Mouse (Mus musculus): ENCODE results near the gene Akap12.

Akap12 gene

DNA sequence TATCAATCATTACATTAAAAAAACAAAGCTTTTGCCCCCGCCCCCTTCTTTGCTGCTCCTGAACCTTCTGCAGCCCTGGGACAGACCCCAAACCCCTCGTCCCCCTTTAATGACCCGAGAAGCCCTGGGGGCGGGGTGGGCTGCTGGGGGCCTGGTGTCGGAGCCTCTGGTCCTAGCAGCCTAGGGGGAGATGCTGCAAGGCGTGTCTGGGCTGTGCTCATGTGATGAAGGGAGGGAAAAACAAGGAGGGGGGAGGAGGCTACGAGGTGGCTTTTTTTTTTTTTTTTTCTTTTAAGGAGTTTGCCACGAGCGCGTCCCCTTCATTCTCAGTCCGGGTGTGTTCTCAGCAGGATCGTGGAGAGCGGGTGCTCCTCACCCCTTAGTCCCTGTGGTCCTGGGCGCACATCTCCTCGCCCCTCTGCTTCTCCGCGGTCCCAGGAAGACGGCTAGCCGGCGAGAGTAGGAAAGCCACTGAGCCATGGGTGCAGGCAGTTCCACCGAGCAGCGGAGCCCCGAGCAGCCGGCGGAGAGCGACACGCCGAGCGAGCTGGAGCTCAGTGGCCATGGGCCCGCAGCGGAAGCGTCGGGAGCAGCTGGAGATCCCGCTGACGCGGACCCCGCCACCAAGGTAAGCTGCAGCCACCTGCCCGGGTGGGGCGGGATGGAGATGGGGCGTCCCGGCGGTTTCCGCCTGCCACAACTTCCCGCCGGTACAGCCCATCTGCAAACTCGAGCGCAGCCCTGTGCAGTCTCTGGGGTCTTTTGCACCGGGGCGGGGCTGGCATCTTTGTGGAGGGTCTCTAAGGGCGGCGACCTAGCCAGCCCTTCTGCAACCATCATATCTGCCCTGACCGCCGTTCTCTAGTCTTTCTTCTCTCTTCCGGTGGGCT is at the start of gene Akap12:
Gene Akap12 (plus strand): TSS at position 340 of the 890 bp plus-strand sequence.
- DNase-seq (ENCODE audit: low read depth, low spot score): no peak

DNA sequence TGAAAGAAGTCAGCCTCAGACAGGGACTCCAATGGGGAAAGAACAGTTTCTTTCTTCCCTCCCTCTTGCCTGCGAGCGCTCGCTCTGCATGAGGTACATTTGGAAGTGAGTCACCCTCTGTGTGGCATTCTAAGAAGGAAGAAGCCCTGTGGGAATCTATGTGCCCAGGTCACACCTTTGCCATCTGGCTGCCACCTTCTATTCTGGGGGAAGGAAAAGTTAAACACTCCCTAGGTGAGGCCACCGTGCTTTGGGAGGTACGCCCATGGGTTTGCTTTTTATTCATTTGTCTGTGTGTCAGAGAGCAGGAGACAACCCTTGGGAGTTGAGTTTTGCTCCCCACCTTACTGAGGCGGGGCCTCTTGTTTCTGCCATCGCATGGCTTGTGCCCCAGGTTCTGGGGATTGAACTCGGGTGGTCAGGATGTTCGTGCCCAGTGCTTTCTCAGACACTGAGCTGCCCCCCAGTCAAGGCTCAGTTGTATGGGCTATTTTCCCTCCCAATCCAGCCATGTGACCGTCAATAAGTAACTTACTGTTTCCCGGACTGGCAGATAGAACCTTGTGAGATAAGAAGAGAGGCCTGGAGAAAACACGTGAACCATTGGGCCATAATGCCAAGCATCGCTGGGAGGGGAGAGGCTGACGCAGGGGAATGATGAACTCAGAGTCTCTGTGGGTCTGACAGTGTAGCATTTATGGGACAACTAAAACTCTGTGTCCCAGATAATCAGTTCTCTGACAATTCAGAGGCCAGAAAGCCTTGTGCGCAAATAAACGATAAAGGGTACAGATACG is 35.4 kb upstream of the Akap12 start:
- DNase-seq (ENCODE audit: low read depth, low spot score): no peak

DNA sequence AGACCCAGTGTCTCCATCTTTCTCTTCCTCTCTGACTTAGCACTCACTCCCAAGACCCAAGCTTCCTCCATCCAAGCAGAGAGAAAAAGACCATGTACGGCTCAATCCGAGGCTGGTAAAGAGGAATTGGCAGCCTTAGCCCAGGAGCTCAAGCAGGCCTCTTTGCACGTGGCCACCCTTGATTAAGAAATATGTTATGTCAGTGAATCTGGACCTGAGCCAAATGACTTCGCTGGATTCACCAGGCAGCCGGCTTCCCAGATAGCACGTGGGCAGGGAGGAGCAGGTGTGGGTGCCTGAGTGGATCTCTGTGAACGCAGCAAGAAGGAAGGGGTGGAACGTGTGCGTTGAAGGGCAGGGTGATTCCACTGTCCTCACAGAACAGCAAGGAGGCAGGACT is 33.1 kb upstream of the Akap12 start:
- no peak for DNase-seq (ENCODE audit: low read depth, low spot score)

DNA sequence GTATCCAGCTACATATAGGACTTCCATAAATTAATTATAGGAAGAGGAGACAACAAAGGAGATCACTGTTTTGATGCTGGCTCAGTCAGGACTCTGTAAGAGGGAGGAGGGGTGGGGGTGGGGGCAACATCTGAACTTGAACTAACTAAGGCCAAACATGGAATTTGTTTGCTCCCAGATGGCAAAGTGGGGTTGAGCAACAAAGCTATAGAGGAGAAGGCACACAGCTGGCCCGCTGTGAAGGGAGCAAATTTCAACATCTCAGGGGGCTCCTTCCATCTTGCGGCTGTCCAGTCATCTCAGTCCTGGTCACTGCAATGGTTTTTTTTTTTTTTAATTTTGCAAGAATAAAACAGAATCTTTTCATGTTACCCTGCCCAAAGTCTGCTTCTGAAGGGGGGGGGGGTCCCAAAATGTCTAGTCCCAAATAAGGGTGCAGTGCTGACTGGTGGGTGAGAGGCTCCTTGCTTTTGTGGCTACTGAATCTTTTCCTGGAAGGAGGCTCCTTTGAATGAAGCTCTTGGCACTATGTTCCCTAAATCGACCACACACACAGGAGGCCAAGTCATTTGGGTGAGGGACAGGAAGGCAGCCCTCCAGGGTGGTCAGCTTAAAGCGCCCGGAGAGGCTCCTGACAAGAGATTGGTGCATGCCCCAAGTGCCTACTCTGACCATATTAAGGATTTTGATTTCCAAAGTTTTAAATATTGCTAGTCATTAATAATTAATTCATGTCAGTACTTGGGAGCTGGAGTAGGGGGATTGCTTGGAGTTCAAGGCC is 26.2 kb upstream of the Akap12 start:
- no peak for DNase-seq (ENCODE audit: low read depth, low spot score)

DNA sequence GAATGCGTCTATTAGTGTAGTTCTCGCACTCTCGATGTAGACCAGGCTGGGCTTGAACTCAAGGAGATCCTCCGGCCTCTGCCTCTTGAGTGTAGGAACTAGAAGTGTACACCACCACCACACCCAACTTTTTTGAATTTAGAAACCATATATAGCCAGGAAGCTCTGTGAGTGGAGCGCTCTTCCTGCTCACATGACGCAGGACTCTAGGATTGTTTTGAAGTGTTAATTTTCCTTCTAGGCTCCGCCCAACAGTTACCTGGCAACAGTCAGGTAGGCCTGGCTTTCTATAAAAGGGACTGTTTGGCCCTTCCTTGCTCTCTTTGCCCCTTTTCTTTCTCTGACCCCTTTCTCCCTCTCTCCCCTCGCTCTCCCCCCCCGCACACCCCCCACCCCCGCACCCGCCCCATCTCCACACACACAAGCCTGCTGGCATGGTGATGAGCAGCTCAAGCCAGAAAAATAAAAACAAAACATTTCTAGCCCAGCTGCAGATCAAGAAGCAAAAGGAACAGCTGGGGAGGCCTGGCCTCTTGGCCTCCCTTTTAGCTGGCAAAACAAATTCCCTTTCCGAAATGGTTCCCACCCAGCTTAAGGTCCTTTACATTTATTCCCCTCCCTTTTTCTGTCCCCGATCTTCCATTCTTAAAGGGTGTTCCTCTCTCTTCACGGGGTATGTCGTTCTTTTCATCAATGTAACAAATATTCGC is 22.4 kb upstream of the Akap12 start:
- DNase-seq (ENCODE audit: low read depth, low spot score): no peak

DNA sequence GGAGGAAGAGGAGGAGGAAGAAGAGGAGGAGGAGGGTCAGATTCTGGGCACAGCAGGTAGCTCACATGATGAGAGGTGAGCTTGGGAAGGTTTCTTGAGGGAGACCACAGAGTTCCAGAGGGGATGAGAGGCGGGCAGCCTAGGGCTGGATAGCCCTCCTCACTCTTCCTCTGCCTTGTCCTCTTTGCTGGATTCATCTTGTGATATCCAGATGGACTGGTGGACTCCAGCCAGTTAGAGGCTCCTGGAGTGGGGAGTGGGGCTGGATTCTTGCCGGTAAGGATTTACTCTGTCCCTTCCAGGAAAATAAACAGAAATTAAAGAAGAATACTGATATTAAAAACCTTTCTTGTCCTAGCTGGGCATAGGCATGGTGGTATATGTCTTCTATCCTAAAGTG is 20.4 kb upstream of the Akap12 start:
- no peak for DNase-seq (ENCODE audit: low read depth, low spot score)

DNA sequence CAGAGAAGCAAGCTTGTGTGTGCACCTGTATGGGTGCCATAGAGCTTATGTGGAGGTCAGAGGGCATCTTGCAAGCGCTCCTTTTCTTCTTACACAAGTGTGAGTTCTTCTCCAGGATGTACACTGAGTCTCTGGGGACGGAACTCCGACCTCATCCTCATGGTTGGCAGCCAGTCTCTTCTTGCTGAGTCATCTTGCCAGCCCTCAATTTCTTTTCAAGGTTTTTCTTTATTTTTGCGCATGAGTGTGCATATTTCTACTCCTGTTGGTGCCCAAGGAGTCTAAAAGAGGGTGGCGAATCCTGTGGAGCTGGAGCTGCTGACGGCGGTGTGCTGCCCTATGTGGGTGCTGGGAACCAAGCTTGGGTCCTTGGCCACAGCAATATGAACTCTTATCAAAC is 19.8 kb upstream of the Akap12 start:
- no peak for DNase-seq (ENCODE audit: low read depth, low spot score)

DNA sequence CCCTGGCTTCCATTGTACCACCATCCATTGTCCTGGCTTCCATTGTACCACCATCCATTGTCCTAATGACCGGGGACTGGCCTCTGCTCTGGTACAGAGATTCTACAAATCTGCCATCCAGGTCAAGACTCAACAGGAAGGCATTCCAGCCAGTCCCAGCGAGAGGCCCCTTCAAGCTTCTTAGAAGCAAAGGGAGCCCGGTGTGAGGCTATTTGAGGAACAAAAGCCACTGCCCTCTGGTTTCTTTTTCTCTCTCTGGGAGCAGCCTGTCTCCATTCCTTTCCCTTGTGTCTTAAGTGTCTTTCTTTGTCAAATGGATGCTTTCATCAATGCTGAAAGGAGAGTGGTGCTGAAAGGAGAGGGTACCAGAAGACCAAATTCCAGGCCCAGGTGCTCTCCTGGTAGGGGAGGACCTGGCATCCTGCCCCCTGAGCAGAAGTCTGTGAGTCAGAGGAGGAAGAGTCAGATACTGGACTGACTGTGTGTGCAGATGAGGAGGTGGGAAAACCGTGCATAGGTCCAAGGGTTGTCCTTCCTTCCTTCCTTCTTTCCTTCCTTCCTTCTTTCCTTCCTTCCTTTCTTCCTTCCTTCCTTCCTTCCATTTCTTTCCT is 16.8 kb upstream of the Akap12 start:
- no peak for DNase-seq (ENCODE audit: low read depth, low spot score)

DNA sequence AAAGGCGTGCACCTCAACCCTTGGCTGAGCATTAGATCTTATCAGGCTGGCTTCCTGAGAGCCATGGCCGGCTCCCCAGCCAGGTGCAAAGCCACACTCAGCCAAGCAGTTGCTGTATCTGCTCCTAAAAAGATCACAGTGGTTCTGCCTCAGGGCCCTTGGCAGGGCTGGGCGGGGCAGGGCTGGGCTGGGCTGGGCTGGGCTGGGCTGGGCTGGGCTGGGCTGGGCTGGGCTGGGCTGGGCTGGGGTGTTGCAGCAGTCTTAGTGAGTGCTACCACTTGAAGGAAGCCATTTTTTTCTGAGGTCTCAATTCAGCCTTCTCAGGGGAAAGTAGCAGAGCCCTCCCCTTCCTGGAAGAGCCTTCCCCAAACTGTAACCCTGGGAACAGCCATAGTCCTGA is 15.5 kb upstream of the Akap12 start:
- peak; percentile 51 for DNase-seq (ENCODE audit: low read depth, low spot score)

DNA sequence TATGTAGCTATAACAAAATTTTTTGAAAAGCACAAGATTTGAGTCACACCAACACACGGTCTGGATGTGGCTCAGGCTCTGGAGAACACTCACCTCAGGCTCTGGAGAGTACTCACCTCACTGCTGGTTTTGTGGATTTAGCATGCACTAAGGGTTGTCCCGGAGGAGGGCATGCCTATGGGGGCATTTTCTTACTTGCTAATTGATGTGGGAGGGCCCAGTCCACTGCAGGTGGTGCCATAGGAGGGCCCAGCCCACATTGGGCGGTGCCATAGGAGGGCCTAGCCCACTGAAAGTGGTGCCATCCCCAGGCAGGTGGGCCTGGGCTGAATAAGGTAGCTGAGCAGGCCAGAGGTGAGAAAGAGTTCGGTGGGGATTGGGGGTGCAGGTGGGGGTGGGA is 12.6 kb upstream of the Akap12 start:
- no peak for DNase-seq (ENCODE audit: low read depth, low spot score)

DNA sequence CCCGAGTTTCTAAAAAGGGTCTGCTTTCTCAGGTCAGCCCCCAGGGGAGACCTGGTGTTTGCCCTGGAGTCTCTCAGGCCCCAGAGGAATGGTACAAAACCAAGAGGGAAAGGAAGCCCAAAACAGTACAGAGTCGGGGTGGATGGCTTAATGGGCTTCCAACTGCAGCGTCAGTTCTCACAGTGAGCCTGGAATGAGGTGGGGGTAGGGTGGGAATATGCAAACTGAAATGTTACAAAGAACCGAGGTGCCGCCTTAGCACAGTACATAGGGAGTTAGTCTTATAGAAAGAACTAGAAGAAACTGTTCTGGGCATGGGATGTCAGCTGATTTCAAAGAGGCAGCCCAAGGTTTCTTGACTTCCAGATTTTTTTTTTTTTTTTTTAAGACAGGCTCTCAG is 11.7 kb upstream of the Akap12 start:
- no peak for DNase-seq (ENCODE audit: low read depth, low spot score)

DNA sequence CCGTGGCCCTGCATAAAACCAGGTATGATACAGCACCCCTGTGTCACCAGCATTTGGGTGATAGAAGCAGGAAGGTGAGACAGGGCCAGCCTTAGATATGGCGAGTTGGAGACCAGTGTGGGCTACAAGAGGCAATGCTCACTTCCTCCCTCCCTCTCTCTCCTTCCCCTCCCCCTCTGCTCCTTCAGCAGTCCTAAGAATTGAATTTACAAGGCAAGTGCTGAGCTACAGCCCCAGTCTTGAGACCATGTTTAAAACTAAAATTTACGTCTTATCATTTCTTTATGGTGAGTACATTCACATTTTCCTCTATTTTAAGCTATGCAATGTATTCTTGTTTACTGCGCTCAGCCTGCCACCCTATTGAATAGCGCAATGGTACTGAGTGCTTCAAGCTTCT is 5.3 kb upstream of the Akap12 start:
- peak; percentile 60 for DNase-seq (ENCODE audit: low read depth, low spot score)

DNA sequence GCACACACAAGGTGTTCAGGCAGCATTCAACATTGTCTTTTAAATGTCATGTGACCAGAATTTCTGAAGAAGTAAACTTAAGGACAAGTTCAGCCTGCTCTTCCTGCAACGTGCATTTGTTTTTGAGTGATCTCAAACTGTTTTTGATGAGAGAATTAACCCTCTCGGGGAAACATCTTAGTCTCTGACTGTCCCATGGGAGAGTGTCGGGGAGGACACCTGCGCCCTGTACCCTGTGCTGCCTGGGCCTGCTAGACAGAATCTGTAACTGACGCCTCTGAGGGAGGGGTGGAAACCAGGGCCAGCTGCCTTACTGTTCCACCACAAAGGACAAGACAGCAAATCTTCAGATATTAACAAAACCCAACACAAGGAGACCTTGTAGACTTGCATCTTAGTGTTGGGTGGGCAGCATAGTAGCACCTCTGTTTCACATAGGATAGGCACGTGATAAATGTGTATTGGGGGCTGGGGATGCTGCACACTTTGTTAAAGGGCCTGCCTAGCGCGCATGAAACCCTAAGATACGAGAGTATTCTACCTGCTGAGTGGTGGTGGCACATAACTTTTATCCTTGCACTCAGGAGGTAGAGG is 4.7 kb upstream of the Akap12 start:
- DNase-seq (ENCODE audit: low read depth, low spot score): peak; percentile 76

DNA sequence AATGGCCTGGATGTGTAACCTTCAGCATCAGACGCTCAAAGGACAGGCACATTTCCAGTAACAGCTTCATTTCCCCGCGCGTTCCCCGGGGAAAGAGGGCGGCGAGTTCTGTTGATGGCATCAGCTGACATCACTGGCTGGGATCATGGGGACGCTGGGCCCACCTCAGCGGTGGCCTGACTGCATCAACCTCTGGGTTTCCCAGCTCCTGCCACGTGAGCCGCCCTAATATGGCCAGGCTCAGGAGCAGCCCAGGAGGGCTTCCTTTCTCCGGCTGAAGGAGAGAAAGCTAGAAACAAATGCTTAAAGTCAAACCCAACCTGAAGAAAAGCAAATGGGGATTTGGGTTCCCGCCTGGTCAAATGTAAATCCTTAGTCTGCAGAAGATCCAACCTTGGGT is 539 bp upstream of the Akap12 start:
- no peak for DNase-seq (ENCODE audit: low read depth, low spot score)

DNA sequence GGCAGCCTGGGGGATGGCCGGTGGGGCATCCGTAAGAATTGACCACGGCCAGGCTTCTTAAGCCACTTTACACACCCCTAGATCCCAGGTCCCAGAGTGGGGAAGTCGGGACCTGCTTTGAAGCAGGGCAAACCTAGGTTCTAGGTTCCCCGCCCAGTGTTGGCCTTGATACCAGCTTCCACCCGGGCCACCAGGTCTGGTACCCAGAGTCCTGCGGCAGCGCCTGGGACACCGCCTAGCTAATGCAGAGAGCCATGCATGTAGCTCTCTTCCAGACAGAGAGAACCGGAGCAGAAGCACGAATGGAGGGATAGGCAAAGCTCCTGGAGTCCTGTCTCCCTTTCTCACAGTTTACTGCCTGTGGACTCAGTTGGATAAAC is 741 bp downstream of the Akap12 start:
- DNase-seq (ENCODE audit: low read depth, low spot score): no peak

DNA sequence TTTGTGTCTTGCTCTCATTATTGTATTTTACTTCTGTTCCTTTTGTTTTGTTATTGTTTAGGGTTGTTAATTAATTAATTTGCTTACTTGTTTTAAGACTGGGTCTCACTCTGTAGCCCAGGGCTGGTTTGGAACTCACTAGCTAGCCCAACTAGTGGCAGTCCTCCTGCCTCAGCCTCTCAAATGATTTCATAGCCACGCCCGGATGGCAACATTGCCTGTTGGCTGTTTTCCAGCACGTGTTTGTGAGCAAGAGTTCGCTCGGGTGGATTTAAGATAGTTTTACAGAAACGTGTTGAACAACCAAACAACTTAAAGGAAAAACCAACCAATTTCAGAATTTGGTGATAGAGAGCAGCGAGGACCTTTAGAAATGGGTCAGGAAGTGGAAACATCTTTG is 1.3 kb downstream of the Akap12 start:
- no peak for DNase-seq (ENCODE audit: low read depth, low spot score)

DNA sequence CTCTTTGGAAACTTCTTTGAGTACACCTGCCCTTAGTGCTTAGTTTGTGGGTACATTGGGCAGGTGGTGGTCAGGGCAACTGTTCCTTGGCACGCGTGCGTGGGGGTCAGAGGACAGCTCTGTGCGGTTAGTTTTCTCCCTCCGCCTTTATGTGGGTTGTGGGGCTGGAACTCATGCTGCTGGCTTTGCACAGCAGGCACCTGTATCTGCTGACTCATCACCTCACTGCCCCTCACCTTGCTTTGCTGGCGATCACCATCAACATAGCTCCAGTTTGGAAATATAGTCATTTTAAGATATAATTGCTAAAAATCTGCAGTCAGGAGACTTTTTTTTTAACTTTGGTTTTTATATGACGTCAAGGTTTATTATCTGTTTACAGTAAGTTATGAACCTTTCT is 2.0 kb downstream of the Akap12 start:
- no peak for DNase-seq (ENCODE audit: low read depth, low spot score)

DNA sequence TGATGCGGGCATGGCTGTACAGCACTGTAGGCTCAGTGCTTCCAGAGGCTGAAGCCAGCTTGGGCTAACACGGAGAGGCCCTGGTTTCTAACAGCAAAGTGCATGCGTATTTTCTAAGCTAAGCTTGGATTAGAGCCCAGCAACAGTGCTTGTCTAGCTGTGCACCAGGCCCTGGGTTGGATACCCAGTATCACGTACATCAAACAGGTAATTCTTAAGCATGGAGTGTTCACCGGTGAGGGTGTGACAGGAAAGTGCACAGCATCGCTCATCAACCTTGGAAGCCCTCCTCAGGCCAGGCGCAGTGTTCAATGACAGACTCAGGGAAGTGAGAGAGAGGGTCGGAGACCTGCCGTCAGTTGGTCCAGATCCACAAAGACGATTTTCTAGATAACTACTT is 9.4 kb downstream of the Akap12 start:
- no peak for DNase-seq (ENCODE audit: low read depth, low spot score)

DNA sequence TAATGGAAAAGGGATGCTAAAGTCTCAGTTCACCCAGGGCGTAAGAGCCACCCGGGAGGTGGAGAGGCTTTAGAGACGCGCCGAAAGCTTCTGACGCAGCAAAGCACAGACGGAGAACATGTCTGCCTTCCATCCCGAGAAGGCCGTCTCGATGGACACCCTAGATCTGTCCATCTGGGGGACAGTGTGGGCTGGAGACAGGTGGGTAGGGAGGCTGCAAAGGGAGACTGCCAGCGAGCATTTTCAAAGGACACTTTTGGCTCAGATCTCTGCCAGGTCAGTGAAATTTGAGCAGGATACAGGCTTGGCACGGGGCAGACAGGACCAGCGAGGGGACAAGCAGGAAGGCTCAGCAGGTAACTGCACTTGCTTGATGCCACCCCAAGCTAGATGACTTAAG is 9.9 kb downstream of the Akap12 start:
- DNase-seq (ENCODE audit: low read depth, low spot score): no peak

DNA sequence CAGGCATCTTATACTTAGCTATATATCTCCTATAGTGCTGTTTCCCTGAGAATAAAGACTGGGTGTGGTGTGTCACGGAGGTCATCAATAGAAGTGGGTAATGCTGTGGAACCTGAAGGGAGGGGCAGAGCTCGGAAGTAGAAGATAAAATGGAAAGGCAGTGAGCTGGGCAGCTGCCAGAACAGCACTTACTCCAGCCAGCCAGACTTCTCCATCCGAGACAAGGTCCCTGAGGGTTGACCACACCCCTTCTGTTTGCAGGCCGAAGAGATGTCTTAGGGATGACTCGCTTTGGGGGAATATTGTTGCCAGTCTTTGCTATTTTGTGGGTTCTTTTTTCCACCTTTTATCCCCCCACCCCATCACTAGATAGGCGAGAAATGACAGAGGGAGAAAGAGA is 11.9 kb downstream of the Akap12 start:
- DNase-seq (ENCODE audit: low read depth, low spot score): no peak

DNA sequence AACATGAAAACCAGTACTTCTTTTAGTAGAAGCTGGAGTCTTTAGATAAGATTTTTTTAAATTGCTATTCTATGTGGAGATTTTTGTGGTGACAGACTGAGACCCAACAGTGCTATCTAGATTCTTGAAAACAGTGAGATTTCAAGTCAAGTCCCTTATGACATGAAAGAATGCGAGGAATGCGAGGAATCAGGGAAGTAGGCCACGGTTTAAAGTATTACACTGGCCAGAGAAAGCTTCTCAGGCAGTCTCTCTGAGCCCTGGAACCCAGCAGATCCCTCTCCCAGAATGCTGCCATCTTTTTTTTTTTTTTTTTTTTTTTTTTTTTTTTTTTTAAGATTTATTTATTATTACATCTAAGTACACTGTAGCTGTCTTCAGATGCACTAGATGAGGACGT is 16.2 kb downstream of the Akap12 start:
- DNase-seq (ENCODE audit: low read depth, low spot score): no peak

Measured in A20 (cell line).